Mouse (Mus musculus): ENCODE results near the gene Znrf4.

DNA sequence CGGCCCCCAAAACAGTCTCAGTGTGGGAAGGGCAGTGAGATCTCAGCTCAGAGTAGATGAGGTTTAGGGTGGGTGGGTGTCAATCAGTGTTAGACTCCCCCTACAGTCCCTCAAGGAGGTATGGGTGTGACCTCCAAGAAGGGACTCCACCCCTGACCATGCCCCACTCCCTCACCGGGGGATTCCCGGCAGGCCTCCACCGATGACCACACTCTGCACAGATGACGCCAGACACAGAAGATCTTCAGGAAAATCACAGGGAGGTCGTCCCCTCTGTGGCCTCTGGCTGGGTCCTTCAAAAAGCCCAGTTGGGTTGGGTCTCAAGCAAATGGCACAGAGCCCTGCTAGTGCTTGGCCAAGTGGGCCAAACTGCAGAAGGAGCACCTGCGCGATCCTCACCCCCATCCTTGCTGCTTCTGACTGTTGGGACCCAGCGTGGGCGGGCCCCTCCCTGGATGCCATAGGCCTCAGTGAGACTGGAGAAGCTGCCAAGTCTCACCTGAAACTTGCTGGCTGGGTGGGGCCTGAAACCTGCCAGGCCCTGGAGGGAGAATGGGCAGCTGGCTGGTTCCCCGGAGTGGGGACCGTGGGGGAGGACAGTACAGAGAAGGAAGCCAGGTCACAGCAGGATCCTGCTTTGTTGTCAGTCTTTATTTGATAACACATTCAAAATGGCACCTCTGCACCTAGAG lies 38.7 kb upstream of the Znrf4 start:
- no peak for TF ChIP-seq POLR2A (IDR thresholded peaks at IDR 0.05; ENCODE audit: borderline replicate concordance, extremely low read depth, insufficient read depth, insufficient read length, poor library complexity, severe bottlenecking)
- TF ChIP-seq CTCF (IDR thresholded peaks at IDR 0.05; ENCODE audit: borderline replicate concordance, extremely low read depth, insufficient read depth, insufficient read length), result no peak

Measured in brain, embryonic 14.5 days (tissue).